Mouse (Mus musculus): ENCODE results near the gene Slc12a9. TPM values are rescaled to one million over a fixed set of nuclear protein-coding genes. Genes with fewer than 3 reads are reported as not detected.

Gene Slc12a9
- total and polyA plus RNA-seq, 3 experiments: 3.0 to 11.1 (median 7.9) TPM

GRCm38 (mm10) chr5:137335066-137335465 lies 1.7 kb upstream of the Slc12a9 start:
- Histone ChIP-seq H3K27me3 (replicated peaks) (peaks cover 36% of the 10 kb centered on the region), H3K4me3 (replicated peaks in 1 of 3; ENCODE audit: low read depth in 2 of 3, low read length in 2 of 3, poor library complexity in 1 of 3) (no peak overlapping the region), H3K9ac (ENCODE audit: insufficient read depth, low read depth) (no peak overlapping the region), H3K79me2 (replicated peaks; ENCODE audit: control insufficient read depth, extremely low read depth, insufficient read depth, poor library complexity, severe bottlenecking) (no peaks in the 10 kb centered on the region), H3K27ac (ENCODE audit: insufficient read depth, low read depth) (no peak overlapping the region), H3K4me2 (ENCODE audit: insufficient read depth, low read depth, poor library complexity, severe bottlenecking) (no peak overlapping the region), H3K9me3 (replicated peaks; ENCODE audit: low read length) (no peaks in the 10 kb centered on the region), H3K4me1 (ENCODE audit: control insufficient read depth in 1 of 2, insufficient read depth in 2 of 2) (peaks cover 14 to 31% of the 10 kb centered on the region in 2 experiments), H3K36me3 (replicated peaks in 1 of 2; ENCODE audit: control insufficient read depth in 1 of 2, insufficient read depth in 1 of 2, low read length in 1 of 2) (peaks cover under 1 to 10% of the 10 kb centered on the region in 2 experiments)
- no peak for DNase-seq (ENCODE audit: extremely low read depth)
- in situ Hi-C loops (cut with MboI; ENCODE audit: low pct_ligation_motif_present, low pct_unique_long_range_greater_than_20kb, low sequenced_read_pairs) (loop anchor here (10.0 kb wide), 1 partner anchor 150 kb away; no protein-coding TSS in a partner anchor), dilution Hi-C loops (cut with MboI; ENCODE audit: extremely low pct_ligation_motif_present, extremely low pct_unique_long_range_greater_than_20kb, low sequenced_read_pairs) (no loop called here)
- TF ChIP-seq ETS1 (conservative IDR thresholded peaks at IDR 0.05; ENCODE audit: low read depth, low read length): no peak
- TF ChIP-seq RCOR1 (conservative IDR thresholded peaks at IDR 0.05; ENCODE audit: low read depth, low read length): no peak
- no peak for TF ChIP-seq MAZ (IDR thresholded peaks at IDR 0.05; ENCODE audit: low read depth, low read length)
- TF ChIP-seq CTCF (conservative IDR thresholded peaks at IDR 0.05 in 1 of 2, IDR thresholded peaks at IDR 0.05 in 1 of 2; ENCODE audit: low read depth in 2 of 2, low read length in 2 of 2): no peak
- TF ChIP-seq IRF4 (IDR thresholded peaks at IDR 0.05; ENCODE audit: low read depth, low read length): no peak

DNA sequence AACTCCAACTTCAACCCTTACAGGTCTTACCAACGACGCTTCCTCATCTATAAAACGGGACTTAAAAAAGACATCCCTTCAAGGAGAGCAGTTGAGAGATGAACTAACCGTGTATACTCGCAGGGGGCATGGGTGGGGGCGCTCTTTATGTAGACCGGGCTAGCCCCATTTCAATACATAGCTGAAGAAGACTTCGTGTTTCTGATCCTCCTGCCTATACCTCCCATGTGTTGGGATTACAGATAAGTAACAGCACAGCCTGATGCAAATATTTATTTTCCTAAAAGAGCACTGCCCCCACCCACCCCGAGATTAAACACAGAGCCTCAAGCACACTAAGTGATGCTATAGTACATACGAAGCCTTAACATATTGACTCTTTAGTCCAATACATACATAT lies 920 bp upstream of the Slc12a9 start:
- peak overlapping the region; percentile 68; the same call in 1 of the 2 replicates for H3K4me2 ChIP-seq (ENCODE audit: insufficient read depth, low read depth, poor library complexity, severe bottlenecking)
- TF ChIP-seq CTCF (conservative IDR thresholded peaks at IDR 0.05 in 1 of 2, IDR thresholded peaks at IDR 0.05 in 1 of 2; ENCODE audit: low read depth in 2 of 2, low read length in 2 of 2): 0 out of 4 replicates have a peak, but pooled peaks of 1 of the 2 experiments have one; percentile 12
- no peak for TF ChIP-seq HCFC1 (IDR thresholded peaks at IDR 0.05; ENCODE audit: low read depth, low read length)
- H3K9me3 ChIP-seq (replicated peaks; ENCODE audit: low read length): no peaks in the 10 kb centered on the region
- H3K36me3 ChIP-seq (replicated peaks in 1 of 2; ENCODE audit: control insufficient read depth in 1 of 2, insufficient read depth in 1 of 2, low read length in 1 of 2): peaks cover 2 to 18% of the 10 kb centered on the region in 2 experiments
- dilution Hi-C loops (cut with MboI; ENCODE audit: extremely low pct_ligation_motif_present, extremely low pct_unique_long_range_greater_than_20kb, low sequenced_read_pairs): no loop called here
- no peak overlapping the region for H3K4me3 ChIP-seq (replicated peaks in 1 of 3; ENCODE audit: low read depth in 2 of 3, low read length in 2 of 3, poor library complexity in 1 of 3)
- no peaks in the 10 kb centered on the region for H3K79me2 ChIP-seq (replicated peaks; ENCODE audit: control insufficient read depth, extremely low read depth, insufficient read depth, poor library complexity, severe bottlenecking)
- H3K27me3 ChIP-seq (replicated peaks): peaks cover 30% of the 10 kb centered on the region
- no peak overlapping the region for H3K27ac ChIP-seq (ENCODE audit: insufficient read depth, low read depth)
- DNase-seq (ENCODE audit: extremely low read depth): no peak
- in situ Hi-C loops (cut with MboI; ENCODE audit: low pct_ligation_motif_present, low pct_unique_long_range_greater_than_20kb, low sequenced_read_pairs): loop anchor here (10.0 kb wide), 1 partner anchor 150 kb away; no protein-coding TSS in a partner anchor
- H3K4me1 ChIP-seq (ENCODE audit: control insufficient read depth in 1 of 2, insufficient read depth in 2 of 2): peaks cover 14 to 31% of the 10 kb centered on the region in 2 experiments
- H3K9ac ChIP-seq (ENCODE audit: insufficient read depth, low read depth): no peak overlapping the region

- no peaks in the 10 kb centered on the region for H3K79me2 ChIP-seq (replicated peaks; ENCODE audit: control insufficient read depth, extremely low read depth, insufficient read depth, poor library complexity, severe bottlenecking)
- TF ChIP-seq NELFE (IDR thresholded peaks at IDR 0.05; ENCODE audit: low read depth, low read length): 0 out of 2 replicates have a peak, but pooled peaks have one; percentile 25
- TF ChIP-seq JUND (conservative IDR thresholded peaks at IDR 0.05; ENCODE audit: low read depth, low read length): no peak
- H3K27ac ChIP-seq (ENCODE audit: insufficient read depth, low read depth): no peak overlapping the region
- dilution Hi-C loops (cut with MboI; ENCODE audit: extremely low pct_ligation_motif_present, extremely low pct_unique_long_range_greater_than_20kb, low sequenced_read_pairs): no loop called here
- H3K4me3 ChIP-seq (replicated peaks in 1 of 3; ENCODE audit: low read depth in 2 of 3, low read length in 2 of 3, poor library complexity in 1 of 3): peak overlapping the region; percentile 71 to 75 (median 74)
- peak overlapping the region; percentile 81 for H3K9ac ChIP-seq (ENCODE audit: insufficient read depth, low read depth)
- peaks cover 28% of the 10 kb centered on the region for H3K27me3 ChIP-seq (replicated peaks)
- in situ Hi-C loops (cut with MboI; ENCODE audit: low pct_ligation_motif_present, low pct_unique_long_range_greater_than_20kb, low sequenced_read_pairs): loop anchor here (10.0 kb wide), 1 partner anchor 152 kb away; no protein-coding TSS in a partner anchor
- H3K4me1 ChIP-seq (ENCODE audit: control insufficient read depth in 1 of 2, insufficient read depth in 2 of 2): peaks cover 14 to 34% of the 10 kb centered on the region in 2 experiments
- peaks cover 2 to 25% of the 10 kb centered on the region in 2 experiments for H3K36me3 ChIP-seq (replicated peaks in 1 of 2; ENCODE audit: control insufficient read depth in 1 of 2, insufficient read depth in 1 of 2, low read length in 1 of 2)
- H3K9me3 ChIP-seq (replicated peaks; ENCODE audit: low read length): no peaks in the 10 kb centered on the region
- peak overlapping the region; percentile 68 for H3K4me2 ChIP-seq (ENCODE audit: insufficient read depth, low read depth, poor library complexity, severe bottlenecking)
- DNase-seq (ENCODE audit: extremely low read depth): no peak
These were observed 413 bp downstream of the Slc12a9 start for GRCm38 (mm10) chr5:137332857-137333511.
